Mouse (Mus musculus) liver, adult 2 months (tissue): ENCODE measurements around the gene Apex2. TPM values are rescaled to one million over a fixed set of nuclear protein-coding genes. Genes with fewer than 3 reads are reported as not detected.

Experiments used
- DNase-seq: peaks from one replicate; pipeline ENCODE4 v3.0.0-alpha.2; 2011; ENCODE audit warnings: low read depth, low spot score; ENCODE audit errors: extremely low read depth
- H3K27ac ChIP-seq: fragments of 200-500 bp; replicated peaks from 2 replicates; pipeline ENCODE4 v1.5.1; 2012; ENCODE audit warnings: low read depth, mild to moderate bottlenecking, control low read depth, inconsistent platforms, low read length; ENCODE audit not compliant: insufficient read depth
- H3K27me3 ChIP-seq: fragments of 200-500 bp; 2 replicates; pipeline ENCODE4 v1.6.1; 2012; ENCODE audit warnings: mild to moderate bottlenecking, moderate library complexity, low read length, inconsistent platforms; ENCODE audit not compliant: control insufficient read depth, insufficient read depth
- H3K36me3 ChIP-seq: fragments of 200-500 bp; 2 replicates; pipeline ENCODE4 v1.6.1; 2012; ENCODE audit warnings: low read length, inconsistent platforms; ENCODE audit not compliant: control insufficient read depth, insufficient read depth
- H3K4me1 ChIP-seq: fragments of 200-500 bp; 2 replicates; pipeline ENCODE4 v1.6.1; 2011; ENCODE audit warnings: low read length; ENCODE audit not compliant: control insufficient read depth, insufficient read depth
- H3K4me3 ChIP-seq: fragments of 200-500 bp; 2 replicates; pipeline ENCODE4 v1.5.1; 2011; ENCODE audit warnings: low read depth, mild to moderate bottlenecking, control low read depth, low read length, moderate library complexity; ENCODE audit not compliant: insufficient read depth
- H3K79me2 ChIP-seq: fragments of 200-500 bp; 2 replicates; pipeline ENCODE4 v1.6.1; 2012; ENCODE audit warnings: inconsistent platforms, mild to moderate bottlenecking, low read length, moderate library complexity; ENCODE audit not compliant: control insufficient read depth, insufficient read depth
- H3K9ac ChIP-seq: fragments of 200-500 bp; 2 replicates; pipeline ENCODE4 v1.6.1; 2012; ENCODE audit warnings: low read depth, mild to moderate bottlenecking, control low read depth, inconsistent platforms, low read length
- CTCF ChIP-seq: fragments of 200-500 bp; IDR thresholded peaks from 2 replicates; pipeline ENCODE4 v1.5.1; 2011; ENCODE audit warnings: low read depth, low read length, control low read depth
- POLR2A ChIP-seq: fragments of 200-500 bp; IDR thresholded peaks from 2 replicates; pipeline ENCODE4 v1.6.1; 2011; ENCODE audit warnings: low read length, control low read depth; ENCODE audit not compliant: insufficient read depth; ENCODE audit errors: extremely low read depth
- WGBS: fragments of 180-500 bp; shearing (Covaris S2); methylation state at CpG from one replicate; pipeline ENCODE4 v1.1.7; 2018; 5-methylcytosine and 5-hydroxymethylcytosine counted together
- polyA plus RNA-seq: library from polyadenylated mRNA; depleted of rRNA; stranded (reverse); fragments of >200 nt; gene quantifications from 2 replicates; pipeline ENCODE4 v1.2.3, GENCODE M21; 2012
- total RNA-seq: library from RNA; depleted of rRNA; stranded (reverse); fragments of >200 nt; gene quantifications from 2 replicates; pipeline ENCODE4 v1.2.3, GENCODE M21; 2014

Apex2 gene
- total and polyA plus RNA-seq, 2 experiments, result 5.7 to 9.3 TPM

GRCm38 (mm10) chrX:150554032-150554431 lies 35.6 kb downstream of the Apex2 start:
- no peak for TF ChIP-seq POLR2A
- no peak for TF ChIP-seq CTCF
- DNase-seq, result no peak
- 88% methylated on average over 3 of the region's 3 CpGs for WGBS
- Histone ChIP-seq H3K79me2 (no peaks in the 10 kb centered on the region), H3K27ac (no peak overlapping the region), H3K36me3 (peaks cover 6% of the 10 kb centered on the region; the same call in 1 of the 2 replicates), H3K4me3 (no peak overlapping the region), H3K9ac (no peak overlapping the region), H3K27me3 (no peaks in the 10 kb centered on the region), H3K4me1 (peaks cover 12% of the 10 kb centered on the region)

GRCm38 (mm10) chrX:150551986-150552385 lies 37.7 kb downstream of the Apex2 start:
- Histone ChIP-seq H3K9ac (no peak overlapping the region), H3K79me2 (no peaks in the 10 kb centered on the region), H3K27ac (peak overlapping the region; percentile 84), H3K36me3 (peaks cover 4% of the 10 kb centered on the region; the same call in 1 of the 2 replicates), H3K27me3 (no peaks in the 10 kb centered on the region), H3K4me3 (no peak overlapping the region), H3K4me1 (peaks cover 12% of the 10 kb centered on the region)
- TF ChIP-seq CTCF (no peak), POLR2A (no peak)
- DNase-seq, result peak; percentile 84
- WGBS, result 25% methylated on average over 2 of the region's 2 CpGs

- DNase-seq, result peak; percentile 18
- TF ChIP-seq POLR2A (no peak), CTCF (no peak)
- 87% methylated on average over 3 of the region's 3 CpGs for WGBS
- peaks cover 12% of the 10 kb centered on the region for H3K4me1 ChIP-seq
- H3K79me2 ChIP-seq, result no peaks in the 10 kb centered on the region
- no peak overlapping the region for H3K9ac ChIP-seq
- peaks cover 4% of the 10 kb centered on the region; the same call in 1 of the 2 replicates for H3K36me3 ChIP-seq
- H3K4me3 ChIP-seq, result no peak overlapping the region
- H3K27me3 ChIP-seq, result no peaks in the 10 kb centered on the region
- H3K27ac ChIP-seq, result peak overlapping the region; percentile 8; the same call in 1 of the 2 replicates
These were observed 40.0 kb downstream of the Apex2 start for GRCm38 (mm10) chrX:150549639-150550038.

- Histone ChIP-seq H3K4me3 (no peak within 1 kb of the TSS), H3K36me3 (no peaks in the 10 kb centered on the region), H3K27ac (peak within 1 kb of the TSS; percentile 59), H3K79me2 (no peaks in the 10 kb centered on the region), H3K9ac (no peak within 1 kb of the TSS), H3K27me3 (no peaks in the 10 kb centered on the region), H3K4me1 (peaks cover 12% of the 10 kb centered on the region)
- WGBS, result 26% methylated on average over 3 of the region's 5 CpGs
- no peak for TF ChIP-seq POLR2A
- TF ChIP-seq CTCF, result no peak
- DNase-seq, result peak; percentile 52
These were observed 42.4 kb downstream of the Apex2 start, which contains the start of gene Alas2 for GRCm38 (mm10) chrX:150547239-150547638. Alas2 (plus strand) TSS chrX:150547375.

GRCm38 (mm10) chrX:150541684-150542083 lies 48.0 kb downstream of the Apex2 start:
- no peak for DNase-seq
- Histone ChIP-seq H3K36me3 (no peaks in the 10 kb centered on the region), H3K4me1 (no peaks in the 10 kb centered on the region), H3K9ac (no peak overlapping the region), H3K27me3 (no peaks in the 10 kb centered on the region), H3K27ac (no peak overlapping the region), H3K4me3 (no peak overlapping the region), H3K79me2 (no peaks in the 10 kb centered on the region)
- TF ChIP-seq POLR2A (no peak), CTCF (no peak)

- H3K36me3 ChIP-seq, result no peaks in the 10 kb centered on the region
- no peak for TF ChIP-seq POLR2A
- no peak for TF ChIP-seq CTCF
- WGBS, result 81% methylated on average over 2 of the region's 2 CpGs
- H3K27ac ChIP-seq, result no peak overlapping the region
- H3K4me1 ChIP-seq, result no peaks in the 10 kb centered on the region
- H3K79me2 ChIP-seq, result no peaks in the 10 kb centered on the region
- no peak overlapping the region for H3K4me3 ChIP-seq
- H3K9ac ChIP-seq, result no peak overlapping the region
- no peak for DNase-seq
- no peaks in the 10 kb centered on the region for H3K27me3 ChIP-seq
These were observed 49.6 kb downstream of the Apex2 start for GRCm38 (mm10) chrX:150540111-150540510.
